Mouse (Mus musculus) common myeloid progenitor, adult 5-6 weeks (primary cell): ENCODE results near the gene Abr. TPM values are rescaled to one million over a fixed set of nuclear protein-coding genes. Genes with fewer than 3 reads are reported as not detected.

Source experiments
- ATAC-seq: replicated peaks from 2 replicates; pipeline ENCODE4 v1.8.0; 2016; ENCODE audit warnings: low read depth, mild to moderate bottlenecking, moderate TSS enrichment, inconsistent platforms; ENCODE audit not compliant: poor library complexity, severe bottlenecking
- total RNA-seq: library from RNA; stranded (forward); fragments of 200-1000, 187-1606 nt; gene quantifications from 2 replicates; pipeline ENCODE4 v1.2.3, GENCODE M21; 2017

Abr gene
- total RNA-seq, 1 experiment from 2014 or later = 32.9 TPM

DNA sequence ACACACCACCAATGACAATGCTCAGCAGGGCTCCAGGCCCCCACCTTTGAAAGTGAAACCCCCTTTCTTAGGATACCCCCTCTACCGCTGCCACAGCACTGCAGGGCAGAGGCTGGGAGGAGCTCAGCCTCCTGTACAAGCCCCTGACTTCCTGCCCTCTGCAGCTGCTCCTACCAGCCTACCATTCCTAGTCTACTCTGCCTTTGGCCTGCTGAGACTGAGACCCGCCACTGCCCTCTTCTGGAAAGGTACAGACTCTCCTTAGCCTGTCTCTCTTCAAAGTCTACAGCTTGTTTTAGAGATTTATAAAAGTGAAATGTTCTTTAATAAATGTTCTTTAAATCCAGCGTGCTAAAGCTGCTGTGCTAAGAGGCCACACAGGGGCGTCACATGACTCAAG is 193.1 kb downstream of the Abr start:
- ATAC-seq = no peak

GRCm38 (mm10) chr11:76427781-76428180 is 194.3 kb downstream of the Abr start:
- ATAC-seq = no peak

GRCm38 (mm10) chr11:76425749-76426148 is 196.4 kb downstream of the Abr start:
- no peak for ATAC-seq

DNA sequence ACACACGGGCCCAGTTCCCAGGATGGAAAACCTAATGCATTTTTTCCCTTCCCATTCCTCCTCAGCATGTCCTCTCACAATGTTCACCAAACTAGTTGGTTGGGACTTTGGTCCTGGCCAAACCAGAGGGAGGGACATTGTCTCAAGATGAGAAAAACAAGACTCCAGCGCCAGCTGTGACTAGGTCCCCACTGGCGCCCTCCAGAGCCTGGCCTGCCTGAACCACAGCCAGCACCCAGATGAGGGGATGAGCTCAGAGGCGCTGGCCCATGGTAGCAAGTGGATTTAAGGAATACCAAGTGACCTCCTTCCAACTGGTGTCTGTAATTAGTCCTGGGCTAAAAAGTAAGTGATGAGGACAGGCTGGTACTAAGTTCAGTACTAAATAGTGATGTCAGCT is 201.2 kb downstream of the Abr start:
- no peak for ATAC-seq

DNA sequence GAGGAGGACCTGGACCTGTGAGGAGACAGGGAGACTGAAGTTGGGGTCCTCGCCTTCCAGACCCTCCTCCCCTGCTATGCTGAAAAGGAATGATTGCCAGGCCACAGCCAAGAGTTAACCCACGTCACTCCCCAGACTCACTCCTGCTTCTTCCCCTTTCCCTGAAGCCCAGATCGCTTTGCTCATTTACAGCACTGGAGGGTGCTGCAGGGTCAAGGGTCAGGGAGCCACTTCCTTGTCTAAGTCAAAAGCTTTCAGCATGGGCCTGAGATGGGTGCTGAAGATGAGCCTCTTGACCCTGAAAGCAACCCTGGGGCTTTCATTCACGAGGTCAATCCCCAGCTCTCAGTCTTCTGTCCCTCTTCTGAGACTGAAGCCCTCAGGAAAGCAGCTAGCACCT is 202.9 kb downstream of the Abr start:
- ATAC-seq = no peak

- ATAC-seq = no peak
These were observed 203.7 kb downstream of the Abr start for GRCm38 (mm10) chr11:76418423-76418822.

DNA sequence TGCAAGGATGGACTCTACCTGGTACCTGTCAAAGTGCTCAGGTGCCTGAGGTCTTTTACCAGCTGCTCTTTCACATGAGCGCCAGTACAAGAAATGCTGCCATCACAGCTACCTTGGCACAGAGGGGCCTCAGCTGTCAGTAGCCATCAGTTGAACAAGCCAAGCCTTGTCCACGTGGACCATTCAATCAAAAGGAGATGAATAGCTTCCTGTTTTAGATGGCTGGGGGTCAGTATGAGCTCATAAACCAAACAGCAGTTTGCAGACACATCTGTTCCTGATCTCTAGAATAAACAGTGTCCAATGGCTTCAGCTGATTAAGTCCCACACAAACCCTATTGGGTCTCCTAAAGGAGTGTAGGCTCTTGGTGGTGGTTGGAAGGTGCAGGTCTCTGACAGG is 206.1 kb downstream of the Abr start:
- no peak for ATAC-seq

- no peak for ATAC-seq
These were observed 207.1 kb downstream of the Abr start for GRCm38 (mm10) chr11:76415001-76415400.

- no peak for ATAC-seq
These were observed 208.9 kb downstream of the Abr start for GRCm38 (mm10) chr11:76413202-76413601.

- peak; percentile 20; the same call in 1 of the 2 replicates for ATAC-seq
These were observed 211.3 kb downstream of the Abr start for GRCm38 (mm10) chr11:76410826-76411225.

- ATAC-seq = peak; percentile 99
These were observed 215.2 kb downstream of the Abr start, which contains the start of gene Timm22 for GRCm38 (mm10) chr11:76406702-76407583. Timm22 (plus strand) TSS chr11:76406952.

- ATAC-seq = no peak
These were observed 216.4 kb downstream of the Abr start for GRCm38 (mm10) chr11:76405626-76406264.

DNA sequence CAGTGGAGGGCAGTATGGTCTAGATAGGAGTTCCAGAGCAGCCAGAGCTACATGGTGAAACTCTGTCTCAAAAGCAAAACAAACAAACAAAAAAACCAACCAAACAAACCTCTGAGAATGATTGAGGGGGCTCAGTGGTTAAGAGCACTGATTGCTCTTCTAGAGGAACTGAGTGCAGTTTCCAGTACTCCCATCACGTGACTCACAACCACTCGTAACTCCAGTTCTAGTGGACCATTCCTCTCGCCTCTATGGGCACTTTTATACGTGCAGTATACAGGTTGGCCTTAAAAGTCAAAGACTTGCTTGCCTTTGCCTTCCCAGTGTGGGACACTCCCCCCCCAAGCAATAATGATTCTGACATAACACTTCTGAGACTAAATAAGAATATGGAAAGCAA is 217.0 kb downstream of the Abr start:
- no peak for ATAC-seq

DNA sequence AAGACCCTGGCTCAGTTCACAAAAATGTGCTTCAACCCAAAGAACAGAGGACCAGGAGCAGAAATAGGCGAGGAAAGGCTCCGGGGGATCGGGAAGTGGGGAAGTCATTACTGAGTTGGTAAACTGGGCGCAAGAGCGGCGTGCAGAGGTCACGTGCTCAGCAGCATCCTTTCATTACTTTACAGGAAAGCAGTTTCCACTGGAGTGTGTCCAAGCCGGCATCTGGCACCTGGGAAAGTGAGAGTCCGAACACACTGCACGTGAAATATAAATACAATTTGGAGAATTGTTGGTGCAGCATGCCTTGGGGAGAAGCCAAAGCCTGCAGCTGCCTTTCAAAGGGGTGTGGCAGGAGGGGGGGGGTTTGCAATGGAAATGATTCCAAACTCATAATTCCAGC is 220.7 kb downstream of the Abr start:
- no peak for ATAC-seq

DNA sequence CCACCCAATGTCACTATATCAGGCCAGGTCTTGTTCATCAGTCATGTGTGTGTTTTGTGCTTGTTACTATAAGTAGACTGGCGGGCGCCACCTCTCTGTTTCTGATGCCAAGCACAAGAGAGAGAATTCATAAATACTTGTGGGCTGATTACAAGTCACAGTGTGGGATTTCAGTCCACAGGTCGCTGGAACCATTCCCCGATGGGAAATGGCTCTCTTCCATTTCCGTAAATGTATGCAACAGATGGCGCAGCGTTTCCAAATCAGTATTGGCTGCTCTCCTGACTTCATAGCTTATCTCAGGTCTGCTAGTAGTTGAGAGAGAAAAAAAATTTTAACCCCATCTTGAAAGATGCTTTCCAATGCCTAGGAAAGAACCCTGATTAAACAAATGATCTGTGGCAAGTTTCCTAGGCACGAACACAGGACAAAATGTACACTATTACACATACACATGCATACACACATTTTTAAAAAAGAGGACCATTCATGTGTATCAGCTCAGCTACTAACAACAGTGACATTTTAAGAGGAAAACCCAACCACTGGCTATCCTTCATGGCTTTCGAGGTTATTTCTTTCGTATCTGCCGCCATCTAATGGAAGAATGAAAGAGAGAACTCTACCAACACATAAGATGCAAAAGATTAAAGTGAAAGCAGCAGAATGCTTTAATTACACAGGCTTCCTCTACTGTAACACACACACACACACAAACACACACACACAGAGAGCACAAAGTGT is 222.4 kb downstream of the Abr start:
- peak; percentile 24; the same call in 1 of the 2 replicates for ATAC-seq

- ATAC-seq = peak; percentile 84
These were observed 223.1 kb downstream of the Abr start, which contains the start of gene Nxn for GRCm38 (mm10) chr11:76398798-76399586. Nxn (minus strand) TSS chr11:76399140.

DNA sequence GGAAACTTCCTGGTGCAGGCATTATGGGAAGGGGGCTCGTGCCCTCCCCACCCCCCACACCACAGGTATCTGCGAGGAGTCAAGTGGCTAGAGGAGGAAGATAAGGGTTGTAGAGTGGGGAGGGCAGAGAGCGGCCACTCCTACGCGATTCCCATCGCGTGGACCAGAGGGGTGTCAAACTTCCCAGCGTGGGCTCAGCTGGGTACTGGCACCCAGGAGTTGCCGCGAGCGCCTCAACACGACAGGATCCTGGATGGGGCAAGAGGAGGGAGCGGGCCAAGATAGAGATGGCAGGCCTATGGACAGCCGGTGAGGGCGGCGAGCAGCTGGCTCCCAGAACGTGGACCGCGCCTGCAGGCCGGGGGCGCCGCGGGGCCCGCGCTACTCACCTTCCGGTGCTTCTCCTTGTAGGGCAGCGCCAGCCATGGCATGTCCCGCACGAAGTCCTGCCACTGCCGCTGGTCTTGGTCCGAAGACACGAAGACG is 223.8 kb downstream of the Abr start:
- peak; percentile 8; the same call in 1 of the 2 replicates for ATAC-seq

DNA sequence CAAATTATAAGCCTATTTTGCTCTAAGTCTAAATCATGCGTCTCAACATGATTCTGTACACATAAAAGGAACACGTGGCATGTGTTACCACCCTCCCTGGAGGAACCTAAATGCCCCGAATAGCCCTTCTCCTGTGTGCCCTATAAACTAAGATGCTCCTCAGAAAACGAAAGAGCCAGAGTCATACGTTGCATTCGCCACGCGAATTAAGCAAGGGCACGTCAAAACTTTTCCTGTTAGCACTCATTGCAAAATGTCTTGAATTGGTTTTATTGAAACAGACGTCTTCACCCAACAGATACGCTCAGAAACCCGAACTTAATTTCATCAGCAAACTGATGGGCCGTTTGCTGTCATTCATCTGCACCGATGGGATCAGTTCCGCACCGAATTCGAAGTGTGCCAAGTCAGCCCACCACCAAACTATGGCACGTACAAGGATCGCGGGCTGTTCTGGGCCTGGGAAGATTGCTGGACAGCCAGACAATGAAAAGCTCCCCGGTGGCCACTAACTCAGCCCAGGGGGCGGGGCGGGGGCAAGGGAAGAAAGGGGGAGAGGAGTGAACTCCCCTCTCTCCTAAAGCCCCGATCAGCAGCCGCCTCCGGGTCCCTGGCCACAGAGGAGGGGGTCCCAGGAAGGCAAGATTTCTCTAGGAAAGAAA is 224.3 kb downstream of the Abr start:
- ATAC-seq = peak; percentile 10; the same call in 1 of the 2 replicates

DNA sequence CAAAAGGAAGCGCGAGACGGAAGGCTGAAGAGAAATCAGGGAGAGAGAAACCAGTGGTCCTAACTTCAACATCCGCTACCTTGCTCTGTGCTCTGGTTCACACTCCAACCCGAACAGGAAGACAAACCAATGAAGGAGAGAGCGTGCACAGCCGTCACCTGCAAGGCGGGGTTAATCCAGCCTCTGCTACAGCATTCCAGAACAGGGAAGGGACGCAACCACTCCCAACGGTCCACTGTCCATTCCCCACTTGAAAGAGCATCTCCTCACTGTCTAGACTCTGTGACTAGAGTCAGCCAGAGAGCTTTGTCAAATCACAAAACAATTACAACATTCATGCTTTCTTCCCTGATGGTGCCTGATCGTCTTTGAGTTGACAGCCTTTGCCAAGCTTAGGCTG is 229.1 kb downstream of the Abr start:
- no peak for ATAC-seq
